Mouse (Mus musculus) midbrain, embryonic 11.5 days (tissue): Measurements from ENCODE around the gene BC016579. TPM values are rescaled to one million over a fixed set of nuclear protein-coding genes. Genes with fewer than 3 reads are reported as not detected.
A peak's percentile ranks its signal among the peaks of the same experiment; 100 is the strongest.

ENCODE experiments used
- ATAC-seq: fragments of 200-750 bp; cut with Nextera tagmentation; 2 replicates; pipeline ENCODE4 v1.8.0; 2017; ENCODE audit warnings: moderate TSS enrichment, moderate library complexity; ENCODE audit not compliant: low FRiP score
- DNase-seq: peaks from one replicate; pipeline ENCODE4 v3.0.0; 2015; ENCODE audit warnings: low spot score; ENCODE audit errors: missing footprints
- H3K27ac ChIP-seq: fragments of 300-500 bp; sonication (generic); 2 replicates; pipeline ENCODE4 v1.5.1; 2014; ENCODE audit warnings: low read depth, low read length
- H3K27me3 ChIP-seq: fragments of 300-500 bp; sonication (generic); 2 replicates; pipeline ENCODE4 v1.6.1; 2014; ENCODE audit warnings: mild to moderate bottlenecking, low read length, moderate library complexity, mixed read lengths; ENCODE audit not compliant: control insufficient read depth, insufficient read depth
- H3K36me3 ChIP-seq: fragments of 300-500 bp; sonication (generic); 2 replicates; pipeline ENCODE4 v1.6.1; 2014; ENCODE audit warnings: mild to moderate bottlenecking, low read length, moderate library complexity, mixed read lengths; ENCODE audit not compliant: control insufficient read depth, insufficient read depth
- H3K4me1 ChIP-seq: fragments of 300-500 bp; sonication (generic); 2 replicates; pipeline ENCODE4 v1.6.1; 2014; ENCODE audit warnings: low read length; ENCODE audit not compliant: control insufficient read depth, insufficient read depth
- H3K4me2 ChIP-seq: fragments of 300-500 bp; sonication (generic); 2 replicates; pipeline ENCODE4 v1.6.1; 2014; ENCODE audit warnings: mild to moderate bottlenecking, moderate library complexity
- H3K4me3 ChIP-seq: fragments of 300-500 bp; sonication (generic); 2 replicates; pipeline ENCODE4 v1.5.1; 2014; ENCODE audit warnings: low read depth, low read length
- H3K9ac ChIP-seq: fragments of 300-500 bp; sonication (generic); 2 replicates; pipeline ENCODE4 v1.6.1; 2014; ENCODE audit warnings: low read length
- H3K9me3 ChIP-seq: fragments of 300-500 bp; sonication (generic); 2 replicates; pipeline ENCODE4 v1.6.1; 2016; ENCODE audit warnings: low read length; ENCODE audit not compliant: control insufficient read depth
- WGBS: fragments of 180-500 bp; shearing (Covaris S2); extraction: QIAGEN DNeasy Blood & Tissue Kit; methylation state at CpG from one replicate; pipeline ENCODE4 v1.1.7; 2014; 5-methylcytosine and 5-hydroxymethylcytosine counted together
- polyA plus RNA-seq: library from polyadenylated mRNA; unstranded; fragments of >200 nt; fragmentation: Nextera tagmentation; extraction: Ambion mirVana; gene quantifications from 2 replicates; pipeline ENCODE4 v1.2.1, GENCODE M21; 2014

BC016579 gene
- polyA plus RNA-seq, 1 experiment from 2014 or later, result 0.08 TPM

DNA sequence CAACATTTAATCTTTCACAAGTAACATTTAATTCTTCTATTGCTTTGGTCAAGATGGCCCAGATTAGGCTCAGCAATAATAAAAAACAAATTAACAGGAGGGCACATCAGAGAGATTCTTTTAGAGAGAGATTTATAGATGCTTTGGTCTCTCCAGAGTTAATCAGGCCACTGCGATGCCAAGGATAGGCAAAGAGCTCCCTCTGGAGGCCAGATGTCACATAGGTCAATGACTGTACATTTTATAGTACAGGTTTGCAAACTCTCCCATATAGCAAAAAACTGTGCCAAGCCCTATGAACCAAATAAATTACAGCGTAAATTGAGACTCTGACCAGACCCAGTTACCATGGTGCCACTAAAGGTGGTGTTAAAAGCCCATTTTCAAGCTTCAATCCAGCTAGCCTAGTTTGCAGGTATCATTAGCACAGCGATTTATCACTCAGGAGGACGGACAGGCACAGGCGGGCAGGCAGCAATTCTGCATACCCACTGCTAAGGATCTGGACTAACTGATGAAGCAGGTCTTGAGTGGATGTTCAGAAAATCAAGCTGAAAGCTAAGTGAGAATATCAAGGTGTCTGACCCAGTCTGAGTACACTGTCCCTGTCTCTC is 23.4 kb downstream of the BC016579 start:
- H3K4me2 ChIP-seq, result no peak overlapping the region
- H3K27ac ChIP-seq, result no peak overlapping the region
- no peaks in the 10 kb centered on the region for H3K27me3 ChIP-seq
- DNase-seq (peak; percentile 95), ATAC-seq (peak; percentile 79)
- no peak overlapping the region for H3K4me3 ChIP-seq
- no peaks in the 10 kb centered on the region for H3K36me3 ChIP-seq
- H3K9ac ChIP-seq, result no peak overlapping the region
- no peaks in the 10 kb centered on the region for H3K4me1 ChIP-seq
- no peaks in the 10 kb centered on the region for H3K9me3 ChIP-seq
- WGBS, result 60% methylated on average over 5 of the region's 5 CpGs

DNA sequence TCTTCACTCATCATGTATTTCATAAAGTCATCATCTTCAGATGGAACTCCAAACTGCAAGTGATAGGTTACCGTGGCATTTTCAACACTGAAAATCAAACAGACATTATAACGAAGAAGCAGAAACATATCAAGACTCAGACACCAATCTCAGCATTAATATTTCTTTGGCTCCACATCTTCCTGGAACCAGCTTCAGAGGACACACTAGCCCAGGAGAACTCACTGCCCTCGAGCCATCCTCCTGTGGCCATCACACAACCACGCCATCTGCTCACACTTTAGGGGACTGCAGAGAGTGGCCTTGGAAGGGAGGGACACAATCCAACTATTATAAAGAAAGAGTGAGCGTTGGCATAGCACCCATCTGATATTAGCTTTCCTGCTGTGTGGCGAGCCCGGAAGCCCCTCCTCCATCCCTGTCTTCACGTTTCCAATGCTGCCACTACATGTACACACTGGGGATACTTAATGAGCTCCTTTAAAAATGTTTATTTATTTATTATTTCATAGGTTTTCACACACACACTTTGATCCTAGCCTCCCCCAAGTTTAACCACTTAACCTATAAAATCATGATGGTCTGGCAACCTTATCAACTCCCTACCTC is 24.3 kb downstream of the BC016579 start:
- Histone ChIP-seq H3K27ac (no peak overlapping the region), H3K27me3 (no peaks in the 10 kb centered on the region), H3K9ac (no peak overlapping the region), H3K36me3 (no peaks in the 10 kb centered on the region), H3K4me3 (no peak overlapping the region), H3K9me3 (no peaks in the 10 kb centered on the region), H3K4me2 (no peak overlapping the region), H3K4me1 (no peaks in the 10 kb centered on the region)
- 83% methylated on average over 8 of the region's 8 CpGs for WGBS
- peak; percentile 57 for DNase-seq
- no peak for ATAC-seq

DNA sequence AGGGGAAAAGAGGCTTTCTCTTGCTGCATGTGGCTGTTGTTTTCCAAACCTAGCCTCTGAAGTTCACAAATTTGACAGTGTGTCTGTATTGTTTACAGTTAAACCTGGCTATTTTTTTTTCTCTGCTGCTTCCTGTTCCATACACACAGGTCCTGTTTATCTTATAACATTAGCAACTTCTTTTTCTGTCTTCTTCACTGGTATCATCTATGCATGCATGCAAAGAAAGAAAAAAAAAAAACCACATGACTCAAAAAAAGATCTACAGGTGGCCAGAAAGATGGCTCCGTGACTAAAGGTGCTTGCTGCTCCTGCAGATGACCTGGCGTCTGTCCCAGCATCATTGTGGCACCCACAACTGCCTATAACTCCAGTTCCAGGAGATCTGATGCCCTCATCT is 28.5 kb downstream of the BC016579 start:
- Histone ChIP-seq H3K27me3 (no peaks in the 10 kb centered on the region), H3K27ac (no peak overlapping the region), H3K9me3 (no peaks in the 10 kb centered on the region), H3K36me3 (no peaks in the 10 kb centered on the region), H3K4me2 (no peak overlapping the region), H3K4me3 (no peak overlapping the region), H3K9ac (no peak overlapping the region), H3K4me1 (no peaks in the 10 kb centered on the region)
- DNase-seq (no peak), ATAC-seq (no peak)
- 91% methylated on average over 2 of the region's 2 CpGs for WGBS

DNA sequence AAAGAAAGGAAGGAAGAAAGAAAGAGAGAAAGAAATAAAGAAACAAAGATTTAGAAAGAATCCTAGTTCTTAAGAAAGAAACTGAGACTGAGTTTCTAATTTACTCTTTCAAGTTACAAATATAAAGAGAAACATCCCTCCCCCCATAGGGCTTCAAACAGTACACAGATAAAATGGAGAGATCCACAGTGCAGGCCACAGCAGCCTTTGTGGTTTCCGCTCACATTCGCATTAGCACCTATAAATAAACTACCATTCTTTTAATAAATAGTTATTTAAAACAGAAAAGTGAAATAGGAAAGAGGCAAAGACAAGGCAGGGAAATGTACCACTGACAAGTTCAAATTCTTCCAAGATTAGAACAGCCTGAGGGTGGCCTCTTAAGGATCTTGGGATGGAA is 29.1 kb downstream of the BC016579 start:
- Histone ChIP-seq H3K9me3 (no peaks in the 10 kb centered on the region), H3K4me3 (no peak overlapping the region), H3K9ac (no peak overlapping the region), H3K27ac (no peak overlapping the region), H3K4me1 (no peaks in the 10 kb centered on the region), H3K36me3 (no peaks in the 10 kb centered on the region), H3K4me2 (no peak overlapping the region), H3K27me3 (no peaks in the 10 kb centered on the region)
- DNase-seq (peak; percentile 4), ATAC-seq (no peak)
- 88% methylated on average over 2 of the region's 2 CpGs for WGBS

DNA sequence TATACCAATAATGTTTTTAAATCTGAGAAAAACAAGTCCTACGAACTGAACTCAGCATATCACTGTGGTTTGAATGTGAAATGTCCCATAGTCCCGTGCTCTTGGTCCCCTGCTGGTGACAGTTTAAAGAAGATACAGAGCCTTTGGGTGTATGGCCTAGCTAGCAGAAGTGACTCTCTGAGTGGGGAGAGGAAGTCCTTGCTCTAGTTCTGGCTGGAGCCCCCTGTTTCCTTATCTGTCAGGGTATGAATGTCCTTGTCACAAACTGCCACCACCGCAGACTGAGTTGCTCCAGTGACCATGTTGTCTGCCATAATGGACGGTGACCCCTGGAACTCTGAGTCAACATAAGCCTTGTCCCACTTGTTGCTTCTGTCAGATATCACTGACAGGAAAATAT is 30.6 kb downstream of the BC016579 start:
- no peak overlapping the region for H3K4me3 ChIP-seq
- H3K4me2 ChIP-seq, result no peak overlapping the region
- no peaks in the 10 kb centered on the region for H3K4me1 ChIP-seq
- DNase-seq, result no peak
- H3K9ac ChIP-seq, result no peak overlapping the region
- 91% methylated on average over 4 of the region's 4 CpGs for WGBS
- no peaks in the 10 kb centered on the region for H3K36me3 ChIP-seq
- no peak for ATAC-seq
- no peaks in the 10 kb centered on the region for H3K27me3 ChIP-seq
- no peak overlapping the region for H3K27ac ChIP-seq
- no peaks in the 10 kb centered on the region for H3K9me3 ChIP-seq

DNA sequence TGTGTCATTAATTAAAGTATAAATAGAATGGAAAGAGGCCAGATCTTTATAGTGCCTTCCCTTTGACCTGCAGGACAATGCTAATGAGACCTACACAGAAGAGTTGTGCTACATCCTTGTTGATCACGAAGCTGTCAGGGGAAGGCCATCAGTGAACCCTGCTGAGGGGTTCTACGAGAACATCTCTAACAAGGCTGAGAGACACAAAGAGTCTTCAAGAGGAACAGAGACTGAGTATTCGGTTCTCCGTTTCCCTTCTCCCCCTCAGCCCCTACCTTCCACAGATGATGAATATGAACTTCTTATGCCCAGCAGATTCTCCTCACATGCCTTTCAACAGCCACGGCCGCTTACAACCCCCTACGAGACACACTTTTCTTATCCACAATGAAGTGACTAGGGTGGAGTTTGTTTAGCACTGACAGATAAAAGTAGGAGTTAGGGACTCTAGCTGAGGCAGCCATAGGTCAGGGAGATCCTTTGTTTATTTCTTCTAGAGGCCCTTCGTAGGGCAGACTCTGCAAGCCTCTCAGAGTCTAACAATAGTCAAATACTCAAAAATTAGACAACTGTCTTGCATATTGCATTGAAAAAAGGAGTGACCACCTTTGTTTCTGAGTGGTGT is 34.0 kb downstream of the BC016579 start:
- no peak overlapping the region for H3K27ac ChIP-seq
- no peak overlapping the region for H3K4me3 ChIP-seq
- H3K36me3 ChIP-seq, result no peaks in the 10 kb centered on the region
- H3K4me1 ChIP-seq, result no peaks in the 10 kb centered on the region
- H3K9ac ChIP-seq, result no peak overlapping the region
- 77% methylated on average over 8 of the region's 8 CpGs for WGBS
- DNase-seq, result no peak
- H3K9me3 ChIP-seq, result no peaks in the 10 kb centered on the region
- no peaks in the 10 kb centered on the region for H3K27me3 ChIP-seq
- ATAC-seq, result no peak
- no peak overlapping the region for H3K4me2 ChIP-seq

DNA sequence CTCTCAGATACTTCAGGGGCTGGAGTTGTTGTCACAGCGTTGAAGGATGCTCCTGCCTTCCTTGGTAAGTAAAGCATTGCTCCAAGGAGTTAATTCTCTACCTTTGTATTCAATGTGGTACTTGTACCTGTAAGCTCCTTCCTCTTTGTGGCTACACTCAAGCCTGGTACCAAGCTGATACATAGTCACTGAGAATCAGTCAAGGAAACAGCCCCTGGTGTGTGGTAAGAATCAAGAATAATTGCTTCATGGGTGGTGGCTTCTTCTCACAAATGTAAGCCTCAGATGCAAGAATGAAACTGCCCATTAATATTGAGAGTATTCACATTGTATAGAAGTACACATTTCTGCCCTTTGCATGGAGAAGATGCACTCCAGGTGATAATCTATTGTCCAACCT is 37.9 kb downstream of the BC016579 start:
- ATAC-seq, result no peak
- Histone ChIP-seq H3K4me2 (no peak overlapping the region), H3K4me1 (no peaks in the 10 kb centered on the region), H3K36me3 (no peaks in the 10 kb centered on the region), H3K27me3 (no peaks in the 10 kb centered on the region), H3K4me3 (no peak overlapping the region), H3K9me3 (no peaks in the 10 kb centered on the region), H3K27ac (no peak overlapping the region), H3K9ac (no peak overlapping the region)
- DNase-seq, result no peak
- 89% methylated on average over 1 of the region's 1 CpGs for WGBS

DNA sequence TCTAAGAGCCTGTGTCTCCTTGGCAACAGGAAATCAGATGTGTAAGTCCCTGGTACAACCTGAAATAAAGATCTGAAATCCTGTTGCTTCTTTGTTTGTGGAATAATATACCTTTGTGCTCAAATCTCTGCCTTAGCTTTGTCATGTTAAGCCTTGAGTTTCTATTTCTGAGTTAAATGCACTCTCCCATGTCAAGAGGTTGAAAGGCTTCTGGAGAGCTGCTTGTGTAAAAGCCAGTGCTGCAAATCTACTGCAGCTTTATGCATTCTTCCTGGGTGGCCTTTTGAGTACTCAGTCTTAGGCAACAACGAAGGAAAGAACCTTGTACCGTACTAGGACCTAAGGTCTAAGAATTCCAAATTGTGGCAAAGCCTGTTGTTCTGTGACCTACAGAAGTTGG is 40.6 kb downstream of the BC016579 start:
- WGBS, result 50% methylated on average over 2 of the region's 2 CpGs
- no peak overlapping the region for H3K9ac ChIP-seq
- H3K27me3 ChIP-seq, result no peaks in the 10 kb centered on the region
- H3K9me3 ChIP-seq, result no peaks in the 10 kb centered on the region
- no peaks in the 10 kb centered on the region for H3K4me1 ChIP-seq
- no peak overlapping the region for H3K4me3 ChIP-seq
- H3K4me2 ChIP-seq, result no peak overlapping the region
- DNase-seq (no peak), ATAC-seq (no peak)
- no peak overlapping the region for H3K27ac ChIP-seq
- H3K36me3 ChIP-seq, result no peaks in the 10 kb centered on the region

DNA sequence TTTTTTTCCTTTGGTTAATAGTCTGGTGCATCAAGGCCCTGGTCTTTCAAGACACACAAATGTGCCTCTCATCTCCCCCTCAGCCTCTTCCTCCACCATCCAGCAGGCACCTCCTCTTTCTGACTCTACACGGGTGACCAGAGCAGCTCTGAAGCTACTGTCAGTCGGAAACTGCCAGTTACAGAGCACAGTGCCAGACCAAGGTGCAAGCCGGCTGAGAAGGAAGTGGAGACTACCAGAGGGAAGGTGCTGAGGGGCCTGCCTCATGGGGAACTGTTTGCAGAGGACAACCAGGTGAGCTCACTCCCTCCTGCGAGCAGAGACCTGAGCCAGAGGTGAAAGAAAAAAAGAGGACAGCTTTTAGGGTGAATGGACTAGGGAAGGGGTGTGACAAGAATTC is 43.6 kb downstream of the BC016579 start, which contains the start of gene Gcsam:
TSS of gene Gcsam (plus strand) at position 114 of the 400 bp plus-strand sequence.
- WGBS, result 73% methylated on average over 4 of the region's 4 CpGs
- DNase-seq (peak; percentile 35), ATAC-seq (no peak)
- no peaks in the 10 kb centered on the region for H3K36me3 ChIP-seq
- no peaks in the 10 kb centered on the region for H3K4me1 ChIP-seq
- H3K4me2 ChIP-seq, result no peak within 1 kb of the TSS
- no peak within 1 kb of the TSS for H3K9ac ChIP-seq
- no peak within 1 kb of the TSS for H3K4me3 ChIP-seq
- no peak within 1 kb of the TSS for H3K27ac ChIP-seq
- no peaks in the 10 kb centered on the region for H3K9me3 ChIP-seq
- H3K27me3 ChIP-seq, result no peaks in the 10 kb centered on the region
